8 mouse cellular contexts compared by ENCODE assay signal in genomic region chr2:167891908-167892307, GRCm38 (mm10). TPM values are rescaled to one million over a fixed set of nuclear protein-coding genes. Genes with fewer than 3 reads are reported as not detected.
DNase-seq lines count a peak whose midpoint lies in the region; ATAC-seq lines count a peak whose summit lies in the region.

No protein-coding gene starts in this region.

- peak; percentile 59 to 61 for DNase-seq in left cerebral cortex, adult 18-20 months (ENCODE audit: low spot score in 2 of 2)
- no peak for DNase-seq in left cerebral cortex, adult 11 months (ENCODE audit: low spot score)
- DNase-seq in adrenal gland, postnatal 25 days: peak; percentile 77
- DNase-seq in gastrocnemius, postnatal 10 days: peak; percentile 71
- DNase-seq in kidney, adult 18-20 months: peak; percentile 74
- DNase-seq in thymus, postnatal 25 days: peak; percentile 71

- ATAC-seq in liver, embryonic 12.5 days: peak; percentile 46; the same call in 1 of the 2 replicates
- peak; percentile 57 for ATAC-seq in neutrophil, adult 5-6 weeks (ENCODE audit: extremely low read depth, insufficient number of reproducible peaks, low FRiP score, poor library complexity, severe bottlenecking)

- 5% methylated on average over 9 of the region's 9 CpGs for WGBS in liver, embryonic 12.5 days (ENCODE audit: insufficient replicate concordance)

- peaks cover 23% of the 10 kb centered on the region for H3K27me3 ChIP-seq in liver, embryonic 12.5 days (replicated peaks)

- no peak overlapping the region for H3K9ac ChIP-seq in liver, embryonic 12.5 days

- no peaks in the 10 kb centered on the region for H3K9me3 ChIP-seq in liver, embryonic 12.5 days (replicated peaks)

- H3K27ac ChIP-seq in liver, embryonic 12.5 days: no peak overlapping the region

- H3K4me2 ChIP-seq in liver, embryonic 12.5 days: no peak overlapping the region

- H3K4me3 ChIP-seq in liver, embryonic 12.5 days: no peak overlapping the region

- peaks cover 28% of the 10 kb centered on the region for H3K4me1 ChIP-seq in liver, embryonic 12.5 days

- H3K36me3 ChIP-seq in liver, embryonic 12.5 days: no peaks in the 10 kb centered on the region

RNA-seq across cellular contexts. Expression of gene Ptpn1, which starts 39.9 kb away (rescaled TPM):
- total RNA-seq in left cerebral cortex, adult 18-20 months (2021): 10 to 100 TPM; 60.8 to 62.7 TPM
- 37.0 and 53.1 TPM in 2 replicates for total RNA-seq in adrenal gland, postnatal 25 days (2021)
- total RNA-seq in gastrocnemius, postnatal 10 days (2021): 10 to 100 TPM; 16.4 to 22.7 TPM
- 38.4 and 39.2 TPM in 2 replicates for polyA plus RNA-seq in liver, embryonic 12.5 days (2016; fragmentation: Nextera tagmentation; extraction: Ambion mirVana)
- total RNA-seq in neutrophil, adult 5-6 weeks (2017): 159 and 218 TPM in 2 replicates
